Mouse (Mus musculus) A20 (cell line): ENCODE measurements at regions not wholly inside any gene's neighbourhood (a gene's known extent, or its start where the extent isn't known, plus 50 kb on each side); places are given as distances from the start of the nearest gene placed in this dataset.

Experiments
- DNase-seq: peaks from one replicate; pipeline ENCODE4 v3.0.0-alpha.2; 2011; ENCODE audit warnings: low read depth, low spot score

GRCm38 (mm10) chr1:193800998-193801397 lies 430.9 kb upstream of the Camk1g start:
- DNase-seq: no peak

DNA sequence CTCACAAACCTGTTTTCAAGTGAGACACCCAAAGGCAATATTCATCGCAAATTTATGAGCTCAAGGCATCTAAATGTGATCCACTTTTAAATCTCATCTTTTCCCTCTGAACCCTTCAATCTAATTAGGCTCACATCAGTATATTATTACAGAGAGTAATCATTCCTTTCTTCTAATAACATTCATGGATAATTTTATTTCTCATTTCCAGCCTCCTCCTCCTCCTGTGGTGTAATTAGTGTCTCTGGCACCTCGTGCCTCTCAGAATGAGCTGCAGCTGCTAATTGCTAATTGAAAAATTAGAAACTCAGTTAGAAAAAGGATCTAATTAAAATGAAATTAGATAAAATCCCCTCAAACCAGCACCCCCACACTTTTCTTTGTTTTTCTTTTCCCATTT lies 420.5 kb upstream of the Camk1g start:
- DNase-seq: no peak

DNA sequence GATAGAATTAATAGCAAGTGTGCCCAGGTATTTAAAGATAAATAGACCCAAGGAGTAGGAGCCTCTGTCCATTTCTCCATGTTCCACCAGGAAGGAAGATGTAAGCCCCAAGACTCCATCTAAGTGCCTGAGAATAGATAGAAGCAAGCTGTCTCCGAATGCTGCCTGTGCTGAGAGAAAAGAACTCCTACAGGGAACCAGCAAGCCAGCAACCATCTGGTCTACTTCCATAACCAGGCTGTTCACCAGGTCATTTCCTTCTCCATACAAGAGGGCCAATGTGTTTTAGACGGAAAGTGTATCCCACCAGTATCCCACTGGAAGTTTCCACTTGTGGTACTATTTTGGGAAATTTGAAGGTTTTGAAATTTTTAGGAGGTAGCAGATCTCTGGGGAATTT lies 418.4 kb upstream of the Camk1g start:
- no peak for DNase-seq

DNA sequence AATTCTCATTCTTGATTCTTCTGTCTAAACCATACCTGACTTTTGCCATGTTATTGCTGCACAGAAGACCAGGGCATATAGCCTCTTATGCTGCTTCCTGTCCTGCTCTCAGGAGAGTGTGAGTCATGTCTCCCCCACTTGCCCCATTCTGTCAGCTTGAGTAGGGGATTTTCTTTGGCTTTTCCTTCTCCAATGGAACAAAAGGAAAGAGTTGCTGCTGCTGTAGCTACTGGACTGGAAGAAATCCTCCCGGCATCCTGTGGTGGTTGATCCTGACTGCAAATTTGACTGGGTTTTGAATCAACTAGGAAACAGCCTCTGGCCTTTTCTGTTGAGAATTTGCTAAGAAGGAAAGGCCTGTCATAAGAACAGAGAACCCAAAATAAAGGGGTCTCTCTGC lies 417.3 kb upstream of the Camk1g start:
- no peak for DNase-seq

GRCm38 (mm10) chr1:193784966-193785365 lies 414.9 kb upstream of the Camk1g start:
- no peak for DNase-seq

DNA sequence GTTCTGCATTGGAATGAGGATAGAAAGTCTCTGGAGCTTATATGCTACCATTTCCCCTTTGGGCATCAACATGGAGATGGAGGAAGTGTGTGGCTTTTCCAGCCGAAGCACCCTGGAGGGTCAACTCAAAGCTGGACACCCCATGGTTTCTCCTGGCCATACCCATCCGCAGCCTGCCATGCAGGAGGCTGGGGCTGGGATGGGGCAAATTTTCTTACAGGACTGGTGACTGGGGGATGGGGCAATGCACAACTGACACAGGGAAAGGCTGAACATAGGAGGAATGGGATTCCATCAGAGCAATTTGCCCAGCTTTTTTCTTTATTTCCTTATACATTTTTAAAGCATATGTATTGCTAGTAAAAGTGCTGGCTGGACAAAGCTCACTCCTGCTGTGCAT lies 414.4 kb upstream of the Camk1g start:
- no peak for DNase-seq

DNA sequence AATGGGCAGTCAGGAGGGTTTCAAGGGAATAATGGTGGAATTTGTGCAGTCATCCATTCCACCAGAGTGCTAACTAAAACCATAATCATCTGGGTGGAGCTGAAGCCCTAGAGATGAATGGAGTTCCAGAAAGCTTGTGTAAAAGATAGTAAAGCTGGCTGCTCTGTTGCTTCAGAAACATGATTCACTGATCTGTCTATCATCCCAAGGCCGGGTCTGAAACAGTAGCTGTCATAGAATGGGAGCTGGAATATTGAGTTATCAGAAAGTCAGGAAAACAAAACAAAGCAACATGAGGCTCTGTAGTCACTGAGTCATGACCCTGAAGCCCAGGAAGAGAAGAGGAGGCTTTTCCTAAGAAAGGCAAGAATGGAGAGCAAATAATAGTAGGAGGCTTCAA lies 408.1 kb upstream of the Camk1g start:
- no peak for DNase-seq

GRCm38 (mm10) chr1:193769546-193769945 lies 399.4 kb upstream of the Camk1g start:
- DNase-seq: no peak

- no peak for DNase-seq
Measured at GRCm38 (mm10) chr1:193764103-193764502, 394.0 kb upstream of the Camk1g start.

DNA sequence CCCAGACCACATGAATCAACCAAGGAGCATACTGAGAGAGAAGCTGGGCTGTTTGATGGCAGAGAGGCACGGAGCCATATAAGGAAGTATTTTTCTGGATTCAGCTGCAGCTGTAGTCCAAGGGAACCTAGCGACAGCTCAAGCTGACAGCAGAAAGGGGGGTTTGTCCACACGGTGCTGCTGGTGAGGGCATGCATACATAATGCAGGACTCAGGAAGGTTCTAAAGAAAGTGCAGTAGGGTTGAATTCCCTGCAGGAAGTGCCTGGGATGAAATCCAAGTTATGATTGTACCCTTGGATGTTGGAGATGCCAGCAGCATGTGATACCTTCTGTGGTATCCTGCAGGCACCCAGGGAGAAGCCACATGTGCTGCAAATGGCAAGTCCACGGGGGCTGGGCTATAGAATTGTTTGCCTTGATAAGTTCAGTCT lies 381.7 kb upstream of the Camk1g start:
- DNase-seq: no peak

DNA sequence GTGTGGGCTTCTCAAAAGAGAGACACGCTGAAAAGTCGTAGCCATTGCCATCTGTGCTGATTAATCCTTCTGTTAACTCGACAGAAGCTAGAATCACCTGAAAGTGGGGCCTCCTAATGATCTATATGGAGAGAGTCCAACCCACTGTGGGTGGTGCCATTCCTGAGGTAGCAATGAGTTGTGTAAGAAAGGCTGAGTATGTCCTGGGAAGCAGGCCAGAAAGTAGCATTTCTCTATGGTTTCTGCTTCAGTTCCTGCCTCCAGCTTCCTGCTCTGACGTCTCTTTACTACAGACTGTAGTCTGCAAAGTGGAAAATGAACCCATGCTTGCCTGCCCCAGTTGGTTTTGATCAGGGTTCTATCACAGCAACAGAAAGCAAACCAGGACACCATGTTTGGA lies 380.8 kb upstream of the Camk1g start:
- no peak for DNase-seq

DNA sequence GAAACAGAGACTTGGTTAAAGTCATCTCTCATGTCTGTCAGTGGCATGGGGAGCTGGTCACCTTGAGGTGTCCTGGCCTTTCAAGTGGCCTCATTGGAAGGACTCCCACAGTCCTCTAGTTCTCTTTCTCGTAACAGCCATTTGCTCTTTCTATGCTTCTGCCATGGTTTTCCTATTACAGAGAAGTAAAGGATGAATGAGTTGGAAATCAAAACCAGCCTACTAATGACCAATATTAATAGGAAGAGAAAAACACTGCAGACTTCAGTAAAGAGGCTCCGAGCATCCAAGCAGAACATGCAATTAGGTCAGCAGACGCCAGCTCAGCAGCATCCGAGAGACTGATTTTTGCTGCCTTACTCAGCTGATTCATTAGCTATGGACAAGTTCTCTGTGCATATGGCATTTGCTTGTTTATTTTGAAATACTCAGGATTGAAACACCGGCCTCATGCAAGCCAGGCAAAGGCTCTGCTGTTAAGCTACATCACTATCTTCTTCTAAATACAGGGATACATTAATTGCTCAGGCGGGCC lies 377.4 kb upstream of the Camk1g start:
- DNase-seq: no peak

GRCm38 (mm10) chr1:193742688-193743087 lies 372.6 kb upstream of the Camk1g start:
- no peak for DNase-seq

- no peak for DNase-seq
Measured at GRCm38 (mm10) chr1:193738821-193739220, 368.7 kb upstream of the Camk1g start.

- no peak for DNase-seq
Measured at GRCm38 (mm10) chr1:193735949-193736518, 365.9 kb upstream of the Camk1g start.

GRCm38 (mm10) chr1:193734014-193734763 lies 364.1 kb upstream of the Camk1g start:
- DNase-seq: no peak

- no peak for DNase-seq
Measured at GRCm38 (mm10) chr1:193733402-193733801, 363.3 kb upstream of the Camk1g start.

GRCm38 (mm10) chr1:193732113-193732512 lies 362.0 kb upstream of the Camk1g start:
- DNase-seq: no peak

- DNase-seq: no peak
Measured at GRCm38 (mm10) chr1:193721850-193722249, 351.8 kb upstream of the Camk1g start.

GRCm38 (mm10) chr1:193720420-193720851 lies 350.3 kb upstream of the Camk1g start:
- no peak for DNase-seq

DNA sequence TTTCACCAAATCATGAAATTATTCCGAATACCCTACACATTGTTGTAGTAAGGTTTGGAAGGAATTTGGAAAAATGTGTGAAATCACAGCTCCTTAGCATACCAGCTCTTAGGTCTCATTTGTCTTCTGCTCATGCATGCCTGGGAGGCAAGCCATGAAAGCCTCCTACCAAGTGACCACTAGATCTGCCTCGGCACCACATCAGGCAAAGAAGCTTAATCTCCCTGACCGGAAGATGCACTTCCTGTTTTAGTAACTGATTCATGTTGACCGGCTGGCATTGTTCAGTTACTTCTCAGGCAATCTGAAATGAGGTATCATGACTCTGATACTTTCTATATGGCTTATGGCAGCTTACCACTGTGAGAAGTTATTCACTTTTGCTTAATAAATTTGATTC lies 345.2 kb upstream of the Camk1g start:
- no peak for DNase-seq

GRCm38 (mm10) chr1:193714631-193715030 lies 344.5 kb upstream of the Camk1g start:
- no peak for DNase-seq

GRCm38 (mm10) chr1:193705205-193705604 lies 335.1 kb upstream of the Camk1g start:
- DNase-seq: no peak
